Mouse (Mus musculus): Measurements from ENCODE around the gene Irx6.
A peak's percentile ranks its signal among the peaks of the same experiment; 100 is the strongest.

The Irx6 gene

DNA sequence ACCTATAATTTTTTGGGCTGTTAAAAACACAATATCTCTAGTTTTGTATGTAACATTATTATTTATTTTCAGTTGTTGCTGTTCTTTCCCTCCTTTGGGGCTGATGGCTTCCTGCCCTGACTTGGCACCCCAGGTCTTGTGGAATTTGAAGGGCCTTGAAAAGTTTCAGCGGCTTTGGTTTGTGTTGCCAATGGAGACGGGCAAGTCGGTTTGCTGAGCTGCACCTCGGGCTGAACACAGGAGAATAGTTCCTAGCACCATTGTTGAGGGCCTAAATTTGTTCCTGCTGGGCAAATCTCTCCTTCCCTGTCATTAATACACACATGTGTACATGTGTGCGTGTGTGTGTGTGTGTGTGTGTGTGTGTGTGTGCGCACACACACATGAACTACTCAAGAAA, 49.2 kb downstream of the Irx6 start:
- peak in 1 of 2 experiments; percentile 9 for DNase-seq

DNA sequence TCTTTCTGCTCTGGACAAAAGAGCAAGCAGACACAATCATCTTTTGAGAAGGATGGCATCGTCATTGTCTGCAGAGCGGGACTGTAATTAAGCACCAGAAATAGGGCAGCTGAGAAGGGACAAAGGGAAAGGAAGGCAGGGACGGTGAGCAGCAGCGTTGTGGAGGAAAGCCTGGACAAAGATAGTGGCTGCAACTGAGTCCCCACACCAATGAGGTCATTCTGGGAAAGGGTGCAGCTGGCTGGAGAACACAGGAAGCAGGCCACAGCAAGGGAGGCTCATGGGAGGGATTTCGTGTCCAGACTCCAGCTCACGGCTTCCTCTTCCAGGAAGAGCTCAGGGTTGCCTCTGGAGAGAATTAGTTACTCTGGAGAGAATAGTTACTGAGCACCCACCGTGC, 49.9 kb downstream of the Irx6 start:
- no peak for DNase-seq

DNA sequence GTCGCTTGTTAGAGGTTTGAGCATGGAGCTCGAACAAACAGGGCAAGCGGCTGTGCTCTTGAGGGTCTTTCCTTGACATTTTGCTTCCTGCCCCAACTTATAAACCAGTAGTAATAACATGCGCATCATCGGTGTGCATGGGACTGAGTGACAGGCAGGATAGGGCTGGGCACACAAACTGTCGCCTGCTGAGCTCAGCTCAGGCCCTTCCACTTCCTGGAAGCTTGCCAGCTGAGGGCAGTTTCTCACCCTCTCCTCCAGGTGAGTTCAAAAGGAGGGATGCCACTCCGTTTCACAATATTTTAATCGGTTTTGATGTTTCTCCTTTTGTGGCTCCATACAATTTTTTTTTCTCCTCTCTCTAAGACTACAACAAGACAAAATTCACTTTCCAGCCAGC, 50.3 kb downstream of the Irx6 start:
- no peak for DNase-seq

Data from lung, postnatal 4 days (tissue).